Mouse (Mus musculus): ENCODE results near the gene Sorbs1.

DNA sequence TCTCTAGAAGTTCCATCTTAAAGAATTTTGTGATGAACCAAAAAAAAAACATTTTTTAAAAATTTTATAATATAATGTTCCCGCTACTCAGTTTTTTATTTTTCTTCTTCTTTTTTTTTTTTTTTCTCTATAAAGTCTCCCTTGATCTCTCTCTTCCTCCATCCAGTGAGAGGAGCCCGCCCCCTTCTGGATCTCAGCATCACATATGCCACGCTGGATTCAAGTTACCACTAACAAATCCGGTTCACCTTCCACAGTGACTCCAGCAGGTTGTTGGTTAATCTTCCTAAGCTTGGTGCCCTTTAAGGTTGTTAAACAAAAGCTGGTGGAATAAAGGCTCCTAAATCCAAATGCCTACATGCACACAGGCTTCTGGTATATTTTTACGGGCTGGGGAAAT, 179.7 kb downstream of the Sorbs1 start:
- TF ChIP-seq POLR2A (IDR thresholded peaks at IDR 0.05; ENCODE audit: borderline replicate concordance, insufficient read depth, low read length) (no peak), CTCF (IDR thresholded peaks at IDR 0.05; ENCODE audit: borderline replicate concordance, insufficient read depth, low read depth, low read length) (no peak)

Measured in cerebellum, adult 2 months (tissue).